ENCODE assay signal across 12 mouse cellular contexts in the genomic region with DNA sequence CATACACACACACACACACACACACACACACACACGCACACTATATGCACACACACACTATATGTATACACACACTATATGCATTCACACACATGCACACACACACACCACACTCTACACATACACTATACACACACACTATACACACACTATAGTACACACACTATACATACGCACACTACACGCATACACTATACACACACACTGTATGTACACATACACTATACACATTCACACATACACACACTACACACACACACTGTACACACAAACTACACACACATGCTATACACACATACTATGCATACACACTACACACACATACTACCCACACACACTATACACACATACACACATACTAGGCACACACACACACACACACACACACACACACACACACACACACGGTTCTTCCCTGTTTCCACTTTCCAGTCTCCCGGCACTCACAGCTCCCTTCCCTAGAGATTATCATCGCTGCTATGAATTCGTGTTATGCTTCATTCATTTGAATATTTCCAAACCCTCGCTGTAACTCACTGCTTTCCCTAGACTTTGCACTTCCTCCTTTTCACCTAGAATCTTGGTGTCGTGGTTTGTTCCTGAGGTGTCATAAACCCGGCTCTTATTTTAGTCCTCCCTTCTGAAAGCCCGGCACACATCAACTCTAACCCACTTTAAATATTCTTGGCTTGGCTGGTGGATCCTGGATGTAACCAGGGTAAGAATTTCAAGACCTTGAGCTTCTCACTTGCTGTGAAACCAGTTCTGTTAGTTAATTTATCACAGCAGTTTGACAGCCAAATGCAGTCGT. TPM values are rescaled to one million over a fixed set of nuclear protein-coding genes. Genes with fewer than 3 reads are reported as not detected.
DNase-seq lines count a peak whose midpoint lies in the region; ATAC-seq and TF ChIP-seq lines count a peak whose summit lies in the region.
"Had no signal": no experiment of that assay in that cellular context is flagged by ENCODE, and none has a peak within 500 bp of the region (broad histone marks: within the 10 kb centered on the region; RNA-seq: fewer than 3 reads in every experiment).

No protein-coding gene starts in this region.

- peak; percentile 30; the same call in 1 of the 2 replicates for ATAC-seq in forebrain, embryonic 11.5 days (replicated peaks; ENCODE audit: low FRiP score)
- ATAC-seq in forebrain, embryonic 13.5 days: no peak
- ATAC-seq in hindbrain, embryonic 14.5 days (ENCODE audit: low FRiP score): no peak

- no peak overlapping the region for H3K4me2 ChIP-seq in forebrain, embryonic 11.5 days (ENCODE audit: low read depth, low read length, severe bottlenecking)
- no peak overlapping the region for H3K4me2 ChIP-seq in forebrain, embryonic 13.5 days
- H3K4me2 ChIP-seq in hindbrain, embryonic 14.5 days (replicated peaks): no peak overlapping the region
- H3K4me2 ChIP-seq: hindbrain, embryonic 13.5 days had no signal

- H3K9ac ChIP-seq in forebrain, embryonic 11.5 days (ENCODE audit: low read length): no peak overlapping the region
- no peak overlapping the region for H3K9ac ChIP-seq in forebrain, embryonic 13.5 days
- H3K9ac ChIP-seq in hindbrain, embryonic 14.5 days: no peak overlapping the region
- H3K9ac ChIP-seq: hindbrain, embryonic 13.5 days had no signal

- H3K9me3 ChIP-seq in forebrain, embryonic 11.5 days (ENCODE audit: control insufficient read depth, low read length): no peaks in the 10 kb centered on the region
- H3K9me3 ChIP-seq in forebrain, embryonic 13.5 days (replicated peaks): no peaks in the 10 kb centered on the region
- no peaks in the 10 kb centered on the region for H3K9me3 ChIP-seq in megakaryocyte, embryonic 14.5 days
- H3K9me3 ChIP-seq in hindbrain, embryonic 14.5 days (ENCODE audit: control insufficient read depth, low read length): no peaks in the 10 kb centered on the region
- H3K9me3 ChIP-seq: hindbrain, embryonic 13.5 days had no signal

- H3K36me3 ChIP-seq in forebrain, embryonic 11.5 days (ENCODE audit: control insufficient read depth, insufficient read depth, low read length): no peaks in the 10 kb centered on the region; the same call in 1 of the 2 replicates
- H3K36me3 ChIP-seq in forebrain, embryonic 13.5 days (ENCODE audit: poor library complexity, severe bottlenecking): peaks cover 6% of the 10 kb centered on the region; the same call in 1 of the 2 replicates
- H3K36me3 ChIP-seq in kidney, adult 2 months (ENCODE audit: control insufficient read depth, insufficient read depth, low read length): no peaks in the 10 kb centered on the region
- no peaks in the 10 kb centered on the region for H3K36me3 ChIP-seq in megakaryocyte, embryonic 14.5 days (replicated peaks; ENCODE audit: low read length)
- no peaks in the 10 kb centered on the region for H3K36me3 ChIP-seq in hindbrain, embryonic 14.5 days (replicated peaks; ENCODE audit: control insufficient read depth, insufficient read depth)
- H3K36me3 ChIP-seq: hindbrain, embryonic 13.5 days had no signal

- H3K4me1 ChIP-seq in forebrain, embryonic 11.5 days (replicated peaks; ENCODE audit: control insufficient read depth, insufficient read depth, low read length): peaks cover 6% of the 10 kb centered on the region; the same call in 1 of the 2 replicates
- H3K4me1 ChIP-seq in forebrain, embryonic 13.5 days: peaks cover 42% of the 10 kb centered on the region
- H3K4me1 ChIP-seq in kidney, adult 2 months (ENCODE audit: control insufficient read depth, insufficient read depth, low read length): peaks cover 67% of the 10 kb centered on the region
- H3K4me1 ChIP-seq in megakaryocyte, embryonic 14.5 days: peaks cover 12% of the 10 kb centered on the region; the same call in 1 of the 2 replicates
- no peaks in the 10 kb centered on the region; the same call in 1 of the 2 replicates for H3K4me1 ChIP-seq in hindbrain, embryonic 14.5 days (replicated peaks; ENCODE audit: control insufficient read depth, insufficient read depth, low read length)

- no peak overlapping the region for H3K27ac ChIP-seq in forebrain, embryonic 11.5 days (ENCODE audit: low read depth, low read length)
- H3K27ac ChIP-seq in forebrain, embryonic 13.5 days: no peak overlapping the region; the same call in 1 of the 2 replicates
- peak overlapping the region; percentile 96 for H3K27ac ChIP-seq in kidney, adult 2 months (ENCODE audit: insufficient read depth, low read depth, low read length)
- no peak overlapping the region for H3K27ac ChIP-seq in hindbrain, embryonic 14.5 days
- H3K27ac ChIP-seq: hindbrain, embryonic 13.5 days had no signal

- no peak for DNase-seq in forebrain, embryonic 11.5 days (ENCODE audit: low spot score)
- peak; percentile 80 for DNase-seq in kidney, adult 2 months
- no peak for DNase-seq in kidney, postnatal 4 days
- DNase-seq in gonadal fat pad, adult 2 months (ENCODE audit: low read depth): peak; percentile 88
- no peak for DNase-seq in hindbrain, embryonic 14.5 days (ENCODE audit: low spot score)
- DNase-seq in spleen, postnatal 4 days (ENCODE audit: low spot score in 2 of 2): no peak
- DNase-seq: cerebellum, postnatal 14 days; liver; right cerebral cortex, postnatal 25 days had no signal

- 79% methylated on average over 12 of the region's 12 CpGs for WGBS in forebrain, embryonic 11.5 days
- 84% methylated on average over 12 of the region's 12 CpGs for WGBS in forebrain, embryonic 13.5 days
- 26% methylated on average over 12 of the region's 12 CpGs for WGBS in kidney, adult 2 months
- 62% methylated on average over 12 of the region's 12 CpGs for WGBS in hindbrain, embryonic 14.5 days

- no peak for TF ChIP-seq CTCF in kidney, adult 2 months (conservative IDR thresholded peaks at IDR 0.05; ENCODE audit: insufficient read depth, insufficient read length, low read depth, low read length)

- no peaks in the 10 kb centered on the region for H3K27me3 ChIP-seq in forebrain, embryonic 11.5 days (ENCODE audit: control insufficient read depth, insufficient read depth, low read length)
- no peaks in the 10 kb centered on the region for H3K27me3 ChIP-seq in forebrain, embryonic 13.5 days
- H3K27me3 ChIP-seq in kidney, adult 2 months (replicated peaks; ENCODE audit: control insufficient read depth, insufficient read depth, low read length): no peaks in the 10 kb centered on the region
- H3K27me3 ChIP-seq in megakaryocyte, embryonic 14.5 days (replicated peaks): peaks cover 72% of the 10 kb centered on the region
- no peaks in the 10 kb centered on the region for H3K27me3 ChIP-seq in hindbrain, embryonic 14.5 days (ENCODE audit: control insufficient read depth, insufficient read depth, low read length)
- H3K27me3 ChIP-seq: hindbrain, embryonic 13.5 days had no signal

- no peak overlapping the region for H3K4me3 ChIP-seq in forebrain, embryonic 11.5 days (ENCODE audit: low read depth, low read length)
- H3K4me3 ChIP-seq in forebrain, embryonic 13.5 days: no peak overlapping the region
- H3K4me3 ChIP-seq in kidney, adult 2 months (ENCODE audit: insufficient read depth, low read depth, low read length): no peak overlapping the region; the same call in 1 of the 2 replicates
- H3K4me3 ChIP-seq in megakaryocyte, embryonic 14.5 days (replicated peaks): peak overlapping the region; percentile 67
- no peak overlapping the region for H3K4me3 ChIP-seq in hindbrain, embryonic 14.5 days (replicated peaks; ENCODE audit: low read length)
- H3K4me3 ChIP-seq: hindbrain, embryonic 13.5 days had no signal

- TF ChIP-seq POLR2A in kidney, adult 2 months (IDR thresholded peaks at IDR 0.05; ENCODE audit: low read depth, low read length): no peak

RNA-seq across cellular contexts. Expression of gene Syne2, which starts 15.4 kb away (rescaled TPM):
- 117 and 127 TPM in 2 replicates for polyA plus RNA-seq in forebrain, embryonic 11.5 days (2014; fragmentation: Nextera tagmentation; extraction: Ambion mirVana)
- polyA plus RNA-seq in forebrain, embryonic 13.5 days (2015; fragmentation: Nextera tagmentation; extraction: Ambion mirVana): 137 TPM in 2 replicates
- polyA plus RNA-seq in kidney, adult 2 months (2012; rRNA removed): 54.5 and 68.4 TPM in 2 replicates
- 90.7 and 99.5 TPM in 2 replicates for polyA plus RNA-seq in gonadal fat pad, adult 2 months (2012; rRNA removed)
- 0.61 and 0.78 TPM in 2 replicates for polyA plus RNA-seq in megakaryocyte, embryonic 14.5 days (2012; ENCODE audit: insufficient read depth, low replicate concordance)
- polyA plus RNA-seq in hindbrain, embryonic 14.5 days (2014; fragmentation: Nextera tagmentation; extraction: Ambion mirVana): 47.0 and 52.6 TPM in 2 replicates

Comparison
In these comparisons a context has a peak if more than half of its experiments do, and no peak if none do; other contexts are left out.
1. DNase-seq: peak in kidney, adult 2 months (single experiment) and gonadal fat pad, adult 2 months (single experiment); none in forebrain, embryonic 11.5 days (single experiment), kidney, postnatal 4 days (0 of 2), hindbrain, embryonic 14.5 days (single experiment) and spleen, postnatal 4 days (0 of 2).
2. RNA of gene Syne2, which starts 15.4 kb away (polyA plus RNA-seq): 137 TPM in forebrain, embryonic 13.5 days, 117 to 127 TPM in forebrain, embryonic 11.5 days, 90.7 to 99.5 TPM in gonadal fat pad, adult 2 months, 54.5 to 68.4 TPM in kidney, adult 2 months and 47.0 to 52.6 TPM in hindbrain, embryonic 14.5 days; 0.61 to 0.78 TPM in megakaryocyte, embryonic 14.5 days; every median in the first group is over 10 times any median in the second.